Mouse (Mus musculus) lung, embryonic 14.5 days (tissue): Measurements from ENCODE around the gene Gm49510. TPM values are rescaled to one million over a fixed set of nuclear protein-coding genes. Genes with fewer than 3 reads are reported as not detected.

Experiments used
- ATAC-seq: fragments of 200-750 bp; cut with Nextera tagmentation; 2 replicates; pipeline ENCODE4 v1.8.0; 2017; ENCODE audit warnings: mild to moderate bottlenecking, moderate TSS enrichment, moderate library complexity; ENCODE audit not compliant: insufficient read depth
- DNase-seq: peaks from one replicate; pipeline ENCODE4 v3.0.0-alpha.2; 2015
- H3K27ac ChIP-seq: fragments of 300-500 bp; sonication (generic); 2 replicates; pipeline ENCODE4 v1.5.1; 2014; ENCODE audit warnings: low read depth, mild to moderate bottlenecking, moderate library complexity
- H3K27me3 ChIP-seq: fragments of 300-500 bp; sonication (generic); 2 replicates; pipeline ENCODE4 v1.6.1; 2014; ENCODE audit warnings: low read length, control low read depth; ENCODE audit not compliant: insufficient read depth
- H3K36me3 ChIP-seq: fragments of 300-500 bp; sonication (generic); 2 replicates; pipeline ENCODE4 v1.6.1; 2014; ENCODE audit warnings: control low read depth; ENCODE audit not compliant: insufficient read depth
- H3K4me1 ChIP-seq: fragments of 300-500 bp; sonication (generic); 2 replicates; pipeline ENCODE4 v1.6.1; 2014; ENCODE audit warnings: antibody characterized with exemption, control low read depth; ENCODE audit not compliant: insufficient read depth
- H3K4me2 ChIP-seq: fragments of 300-500 bp; sonication (generic); 2 replicates; pipeline ENCODE4 v1.6.1; 2014; ENCODE audit warnings: mild to moderate bottlenecking
- H3K4me3 ChIP-seq: fragments of 300-500 bp; sonication (generic); 2 replicates; pipeline ENCODE4 v1.5.1; 2014; ENCODE audit warnings: low read depth, low read length
- H3K9ac ChIP-seq: fragments of 300-500 bp; sonication (generic); 2 replicates; pipeline ENCODE4 v1.6.1; 2014
- H3K9me3 ChIP-seq: fragments of 300-500 bp; sonication (generic); 2 replicates; pipeline ENCODE4 v1.6.1; 2016; ENCODE audit warnings: low read depth, low read length, control low read depth
- CTCF ChIP-seq: IDR thresholded peaks from 2 replicates; pipeline ENCODE4 v1.5.1; 2016; ENCODE audit warnings: antibody characterized with exemption, low read depth
- WGBS: fragments of 180-500 bp; shearing (Covaris S2); extraction: QIAGEN DNeasy Blood & Tissue Kit; methylation state at CpG from one replicate; pipeline ENCODE4 v1.1.7; 2014; 5-methylcytosine and 5-hydroxymethylcytosine counted together
- polyA plus RNA-seq: library from polyadenylated mRNA; unstranded; fragments of >200 nt; fragmentation: Nextera tagmentation; extraction: Ambion mirVana; gene quantifications from 2 replicates; pipeline ENCODE4 v1.2.1, GENCODE M21; 2014

Gene Gm49510
- polyA plus RNA-seq, 1 experiment from 2014 or later, result 0.70 TPM

GRCm38 (mm10) chr15:78859311-78859710 is 40.2 kb upstream of the Gm49510 start:
- no peaks in the 10 kb centered on the region for H3K36me3 ChIP-seq
- TF ChIP-seq CTCF, result no peak
- no peaks in the 10 kb centered on the region for H3K4me1 ChIP-seq
- 0 out of 2 replicates have a peak overlapping the region, but pooled peaks have one; percentile 18 for H3K27ac ChIP-seq
- WGBS, result 66% methylated on average over 4 of the region's 4 CpGs
- ATAC-seq, result no peak
- H3K4me2 ChIP-seq, result no peak overlapping the region
- H3K9me3 ChIP-seq, result no peaks in the 10 kb centered on the region
- H3K9ac ChIP-seq, result no peak overlapping the region
- DNase-seq, result no peak
- no peaks in the 10 kb centered on the region for H3K27me3 ChIP-seq
- H3K4me3 ChIP-seq, result no peak overlapping the region

GRCm38 (mm10) chr15:78859714-78860113 is 39.8 kb upstream of the Gm49510 start:
- no peaks in the 10 kb centered on the region for H3K36me3 ChIP-seq
- no peak overlapping the region for H3K4me2 ChIP-seq
- H3K27ac ChIP-seq, result 0 out of 2 replicates have a peak overlapping the region, but pooled peaks have one; percentile 18
- no peaks in the 10 kb centered on the region for H3K27me3 ChIP-seq
- DNase-seq (no peak), ATAC-seq (no peak)
- H3K9ac ChIP-seq, result no peak overlapping the region
- H3K4me1 ChIP-seq, result no peaks in the 10 kb centered on the region
- 61% methylated on average over 6 of the region's 6 CpGs for WGBS
- TF ChIP-seq CTCF, result no peak
- no peaks in the 10 kb centered on the region for H3K9me3 ChIP-seq
- no peak overlapping the region for H3K4me3 ChIP-seq

GRCm38 (mm10) chr15:78862280-78862679 is 37.2 kb upstream of the Gm49510 start:
- Histone ChIP-seq H3K36me3 (no peaks in the 10 kb centered on the region), H3K4me1 (no peaks in the 10 kb centered on the region), H3K4me2 (no peak overlapping the region), H3K9ac (no peak overlapping the region), H3K27me3 (no peaks in the 10 kb centered on the region), H3K4me3 (no peak overlapping the region), H3K27ac (no peak overlapping the region), H3K9me3 (no peaks in the 10 kb centered on the region)
- WGBS, result 78% methylated on average over 5 of the region's 5 CpGs
- no peak for TF ChIP-seq CTCF
- ATAC-seq (no peak), DNase-seq (no peak)

GRCm38 (mm10) chr15:78863154-78863553 is 36.3 kb upstream of the Gm49510 start:
- no peak for TF ChIP-seq CTCF
- Histone ChIP-seq H3K9ac (no peak overlapping the region), H3K36me3 (no peaks in the 10 kb centered on the region), H3K27me3 (no peaks in the 10 kb centered on the region), H3K4me3 (no peak overlapping the region), H3K4me2 (no peak overlapping the region), H3K27ac (peak overlapping the region; percentile 2; the same call in 1 of the 2 replicates), H3K4me1 (peaks cover 2% of the 10 kb centered on the region; the same call in 1 of the 2 replicates), H3K9me3 (no peaks in the 10 kb centered on the region)
- 61% methylated on average over 2 of the region's 2 CpGs for WGBS
- peak; percentile 43 for DNase-seq
- no peak for ATAC-seq

- DNase-seq, result no peak
- Histone ChIP-seq H3K4me3 (no peak overlapping the region), H3K36me3 (no peaks in the 10 kb centered on the region), H3K4me1 (peaks cover 7% of the 10 kb centered on the region), H3K9ac (no peak overlapping the region), H3K4me2 (no peak overlapping the region), H3K9me3 (no peaks in the 10 kb centered on the region), H3K27me3 (no peaks in the 10 kb centered on the region), H3K27ac (peak overlapping the region; percentile 2; the same call in 1 of the 2 replicates)
- no peak for ATAC-seq
- WGBS, result 46% methylated on average over 13 of the region's 13 CpGs
- no peak for TF ChIP-seq CTCF
These were observed 35.6 kb upstream of the Gm49510 start for GRCm38 (mm10) chr15:78863852-78864253.

GRCm38 (mm10) chr15:78868398-78868797 is 31.1 kb upstream of the Gm49510 start:
- H3K4me3 ChIP-seq, result no peak overlapping the region
- no peaks in the 10 kb centered on the region for H3K36me3 ChIP-seq
- 5% methylated on average over 9 of the region's 9 CpGs for WGBS
- H3K27me3 ChIP-seq, result no peaks in the 10 kb centered on the region
- no peak for TF ChIP-seq CTCF
- H3K27ac ChIP-seq, result peak overlapping the region; percentile 94
- H3K9ac ChIP-seq, result no peak overlapping the region
- ATAC-seq (peak; percentile 91), DNase-seq (peak; percentile 91)
- H3K4me2 ChIP-seq, result peak overlapping the region; percentile 38
- H3K9me3 ChIP-seq, result no peaks in the 10 kb centered on the region
- H3K4me1 ChIP-seq, result peaks cover 9% of the 10 kb centered on the region

- H3K9me3 ChIP-seq, result no peaks in the 10 kb centered on the region
- WGBS, result 30% methylated on average over 7 of the region's 7 CpGs
- no peaks in the 10 kb centered on the region for H3K36me3 ChIP-seq
- peak overlapping the region; percentile 94 for H3K27ac ChIP-seq
- peaks cover 9% of the 10 kb centered on the region for H3K4me1 ChIP-seq
- no peak overlapping the region for H3K4me3 ChIP-seq
- no peak overlapping the region for H3K9ac ChIP-seq
- ATAC-seq (peak; percentile 55), DNase-seq (peak; percentile 64)
- TF ChIP-seq CTCF, result no peak
- H3K27me3 ChIP-seq, result no peaks in the 10 kb centered on the region
- H3K4me2 ChIP-seq, result peak overlapping the region; percentile 38
These were observed 30.6 kb upstream of the Gm49510 start for GRCm38 (mm10) chr15:78868826-78869233.

DNA sequence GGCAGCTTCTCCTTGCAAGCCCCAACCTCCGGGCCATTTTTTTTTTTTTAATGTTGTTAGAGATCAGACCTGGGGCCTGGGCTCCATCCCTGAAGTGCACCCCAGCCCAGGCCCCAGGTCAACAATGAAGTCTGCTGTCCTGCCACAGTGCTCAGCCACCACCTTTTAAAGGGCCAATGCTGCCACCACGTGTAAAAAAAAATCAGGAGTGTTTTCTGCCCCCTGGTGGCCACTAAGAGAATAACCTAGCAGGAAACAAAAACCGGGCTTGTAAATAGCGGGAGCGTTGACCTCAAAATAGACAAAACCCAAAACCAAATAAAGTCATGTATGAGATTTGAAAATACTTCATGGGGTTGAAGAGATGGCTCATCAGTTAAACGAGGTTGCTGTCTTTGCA is 29.7 kb upstream of the Gm49510 start:
- peak; percentile 85 for DNase-seq
- H3K9ac ChIP-seq, result no peak overlapping the region
- ATAC-seq, result no peak
- no peak overlapping the region for H3K4me3 ChIP-seq
- H3K9me3 ChIP-seq, result no peaks in the 10 kb centered on the region
- peak; percentile 82 for TF ChIP-seq CTCF
- H3K36me3 ChIP-seq, result no peaks in the 10 kb centered on the region
- WGBS, result 32% methylated on average over 6 of the region's 6 CpGs
- H3K27ac ChIP-seq, result peak overlapping the region; percentile 94; the same call in 1 of the 2 replicates
- no peak overlapping the region for H3K4me2 ChIP-seq
- peaks cover 9% of the 10 kb centered on the region for H3K4me1 ChIP-seq
- no peaks in the 10 kb centered on the region for H3K27me3 ChIP-seq
